Mouse (Mus musculus) C2C12 (cell line): ENCODE data around the gene Lrrc8d. TPM values are rescaled to one million over a fixed set of nuclear protein-coding genes. Genes with fewer than 3 reads are reported as not detected.

Experiments
- H3K27me3 ChIP-seq: one replicate; pipeline ENCODE4 v1.6.1; 2011; ENCODE audit not compliant: control insufficient read depth, insufficient read depth, insufficient read length
- H3K36me3 ChIP-seq: one replicate; pipeline ENCODE4 v1.6.1; 2011; ENCODE audit not compliant: control insufficient read depth, insufficient read depth
- H3K4me3 ChIP-seq: one replicate; pipeline ENCODE4 v1.5.1; 2011; ENCODE audit warnings: mild to moderate bottlenecking, control low read depth; ENCODE audit not compliant: poor library complexity, insufficient read depth, severe bottlenecking
- H3K79me2 ChIP-seq: one replicate; pipeline ENCODE4 v1.6.1; 2011; ENCODE audit not compliant: control insufficient read depth, insufficient read depth
- H3K79me3 ChIP-seq: one replicate; pipeline ENCODE4 v1.6.1; 2011; ENCODE audit warnings: low read depth, control low read depth
- H3ac ChIP-seq: one replicate; pipeline ENCODE3; 2011; ENCODE audit warnings: low read depth; ENCODE audit not compliant: control insufficient read depth, insufficient read length
- CEBPB ChIP-seq: IDR thresholded peaks from one replicate; pipeline ENCODE4 v1.6.1; 2011; ENCODE audit warnings: low read depth, mild to moderate bottlenecking, control low read depth, moderate library complexity
- CTCF ChIP-seq: IDR thresholded peaks from one replicate; pipeline ENCODE4 v1.5.1; 2011; ENCODE audit not compliant: control insufficient read depth, insufficient read depth, insufficient read length
- FOSL1 ChIP-seq: IDR thresholded peaks from one replicate; pipeline ENCODE4 v1.8.0; 2011; ENCODE audit warnings: mild to moderate bottlenecking, low read length; ENCODE audit not compliant: poor library complexity, insufficient read depth, severe bottlenecking
- MAX ChIP-seq: IDR thresholded peaks from one replicate; pipeline ENCODE4 v1.6.1; 2011; ENCODE audit warnings: mild to moderate bottlenecking, control low read depth
- MYOD1 ChIP-seq: IDR thresholded peaks from one replicate; pipeline ENCODE4 v1.6.1; 2011; ENCODE audit warnings: low read depth; ENCODE audit not compliant: control insufficient read depth, insufficient read length
- MYOG ChIP-seq: IDR thresholded peaks from one replicate; pipeline ENCODE4 v1.6.1; 2011; ENCODE audit not compliant: control insufficient read depth, insufficient read length; ENCODE audit errors: extremely low read depth
- USF1 ChIP-seq: IDR thresholded peaks from one replicate; pipeline ENCODE4 v1.6.1; 2011; ENCODE audit warnings: low read depth, mild to moderate bottlenecking, control low read depth, moderate library complexity
- polyA plus RNA-seq: library from polyadenylated mRNA; unstranded; fragments of >200 nt; fragmentation: generic; extraction: Trizol; gene quantifications from one replicate; pipeline ENCODE4 v1.2.1, GENCODE M21; 2012; ENCODE audit warnings: missing spikeins

Lrrc8d gene
- polyA plus RNA-seq, 1 experiment = 21.1 TPM

DNA sequence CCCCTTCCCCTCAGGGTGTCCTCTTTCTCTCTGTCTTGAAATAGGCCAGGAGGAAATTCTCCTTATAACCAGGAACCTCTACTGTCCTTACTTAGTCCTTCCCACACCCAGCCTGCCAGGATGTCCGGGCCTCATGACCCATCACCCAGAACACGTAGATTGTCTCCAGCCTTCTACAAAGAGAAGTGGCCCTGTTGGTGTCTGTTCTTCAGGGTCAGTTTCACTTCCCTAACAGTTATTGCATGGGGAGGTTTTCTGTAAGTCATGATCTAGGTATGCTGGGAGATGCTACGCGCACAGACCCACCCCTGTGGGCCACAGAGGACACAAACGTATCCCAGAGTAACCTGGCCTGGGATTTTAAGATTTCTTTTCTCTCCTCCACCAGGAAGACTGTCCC, 37.9 kb upstream of the Lrrc8d start:
- Histone ChIP-seq H3K27me3 (no peaks in the 10 kb centered on the region), H3K79me3 (no peaks in the 10 kb centered on the region), H3K4me3 (no peak overlapping the region), H3ac (no peak overlapping the region), H3K36me3 (no peaks in the 10 kb centered on the region), H3K79me2 (no peaks in the 10 kb centered on the region)
- TF ChIP-seq CTCF (no peak), CEBPB (no peak), USF1 (no peak), MAX (no peak), FOSL1 (no peak), MYOD1 (no peak), MYOG (no peak)

DNA sequence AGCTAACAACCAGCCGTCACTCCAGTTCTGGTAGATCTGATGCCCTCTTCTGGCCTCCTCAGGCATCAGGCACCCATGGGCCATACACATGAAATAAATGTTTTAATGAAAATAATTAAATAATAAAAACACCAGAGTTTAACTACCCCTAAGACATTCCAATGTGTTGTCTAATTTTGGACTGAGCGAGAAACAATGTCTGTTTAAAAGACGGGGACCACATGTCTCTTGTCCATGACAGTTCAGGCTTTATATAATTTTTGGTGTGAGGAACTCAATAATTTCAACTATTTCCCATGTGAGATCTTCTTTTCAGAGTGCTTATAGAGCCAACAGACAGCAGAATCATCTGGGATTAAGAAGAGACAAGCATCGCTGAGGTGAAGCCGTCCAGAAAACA, 32.8 kb upstream of the Lrrc8d start:
- no peak for TF ChIP-seq MYOG
- no peak for TF ChIP-seq MAX
- no peak for TF ChIP-seq FOSL1
- TF ChIP-seq CEBPB = no peak
- no peak for TF ChIP-seq MYOD1
- TF ChIP-seq CTCF = no peak
- TF ChIP-seq USF1 = no peak
- H3K79me2 ChIP-seq = no peaks in the 10 kb centered on the region
- no peaks in the 10 kb centered on the region for H3K36me3 ChIP-seq
- no peak overlapping the region for H3ac ChIP-seq
- no peaks in the 10 kb centered on the region for H3K27me3 ChIP-seq
- H3K79me3 ChIP-seq = no peaks in the 10 kb centered on the region
- H3K4me3 ChIP-seq = no peak overlapping the region

DNA sequence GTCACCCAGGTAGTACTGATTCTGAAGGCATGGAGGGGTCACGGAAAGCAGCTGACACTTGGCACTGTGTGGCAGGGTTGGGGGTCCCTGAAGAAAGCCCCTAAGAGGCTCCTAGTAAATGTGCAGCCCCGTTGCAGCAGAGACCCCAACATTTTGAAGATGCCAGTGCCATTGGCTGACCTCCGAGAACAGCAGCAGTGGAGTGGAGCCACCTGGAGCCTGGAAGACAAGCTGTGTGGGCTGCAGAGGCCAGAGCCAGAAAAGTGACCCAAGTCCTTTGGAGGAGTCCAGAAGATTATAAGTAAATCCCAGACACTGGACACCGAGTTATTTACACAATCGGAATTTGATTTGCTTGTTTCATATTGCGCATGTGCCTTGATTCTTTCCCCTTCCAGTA, 32.4 kb upstream of the Lrrc8d start:
- no peaks in the 10 kb centered on the region for H3K36me3 ChIP-seq
- H3K79me2 ChIP-seq = no peaks in the 10 kb centered on the region
- H3K79me3 ChIP-seq = no peaks in the 10 kb centered on the region
- H3K27me3 ChIP-seq = no peaks in the 10 kb centered on the region
- TF ChIP-seq FOSL1 (no peak), CTCF (no peak), USF1 (no peak), MYOD1 (no peak), CEBPB (no peak), MYOG (no peak), MAX (no peak)
- no peak overlapping the region for H3K4me3 ChIP-seq
- H3ac ChIP-seq = no peak overlapping the region

DNA sequence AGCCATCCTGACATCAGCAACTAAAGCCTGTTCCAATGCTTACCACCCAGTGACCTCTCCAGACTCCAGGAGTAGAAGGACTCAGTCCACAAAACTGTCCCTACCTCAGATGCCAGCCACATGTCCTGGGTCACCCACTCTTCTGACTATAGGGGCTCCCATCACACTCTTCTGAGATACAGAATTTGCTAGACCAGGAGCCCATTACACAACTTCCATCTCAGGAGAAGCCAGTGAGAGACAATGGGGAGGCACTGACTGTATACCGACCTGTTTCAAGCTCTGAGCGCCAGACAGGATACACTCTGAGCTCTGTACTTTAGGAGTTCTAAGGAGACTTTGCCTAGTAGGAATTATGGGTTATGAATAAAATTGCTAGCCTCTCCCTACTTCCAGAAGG, 30.7 kb upstream of the Lrrc8d start:
- no peaks in the 10 kb centered on the region for H3K27me3 ChIP-seq
- no peaks in the 10 kb centered on the region for H3K79me3 ChIP-seq
- no peaks in the 10 kb centered on the region for H3K36me3 ChIP-seq
- no peak for TF ChIP-seq CEBPB
- no peak overlapping the region for H3K4me3 ChIP-seq
- H3ac ChIP-seq = no peak overlapping the region
- H3K79me2 ChIP-seq = no peaks in the 10 kb centered on the region

DNA sequence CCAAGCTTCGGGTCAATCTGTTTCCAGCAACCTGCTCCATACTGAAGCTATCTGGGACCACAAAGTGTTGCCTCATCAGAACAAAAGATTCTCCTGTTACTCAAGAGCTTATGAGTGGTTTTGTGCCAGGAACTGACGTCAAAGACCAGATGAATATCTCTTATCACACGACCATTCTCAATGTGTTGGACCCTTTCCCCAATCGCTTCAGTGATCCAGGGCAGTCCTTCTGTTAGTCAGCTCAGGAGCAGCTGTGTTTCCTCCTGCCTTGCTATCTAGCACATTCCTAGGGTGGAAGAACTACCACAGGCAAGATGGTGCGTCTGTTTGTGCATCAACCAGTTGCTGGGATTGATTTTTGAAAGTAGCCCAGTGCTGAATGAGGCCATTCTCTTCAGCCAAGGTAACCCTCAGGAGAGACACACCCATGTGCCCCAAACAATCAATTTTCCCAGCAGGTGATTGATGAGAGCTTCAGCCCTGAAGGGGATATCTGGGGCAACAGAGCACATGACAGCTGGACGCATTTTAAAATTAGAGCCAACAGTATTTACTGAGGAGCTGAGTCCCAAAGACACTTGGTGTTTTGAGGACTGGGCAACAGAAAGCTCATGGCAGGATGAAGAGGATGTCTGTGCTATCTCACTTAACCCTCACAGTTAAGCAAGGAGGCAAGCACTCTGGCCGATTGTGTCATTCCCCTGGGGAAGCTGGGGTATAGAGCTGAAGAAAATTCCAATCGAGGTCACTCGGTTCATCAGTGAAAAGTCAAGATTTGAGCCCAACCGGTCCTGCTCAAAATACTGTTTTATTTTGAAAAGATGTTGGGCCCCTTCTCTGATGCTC, 30.0 kb upstream of the Lrrc8d start:
- TF ChIP-seq MYOG (no peak), CEBPB (no peak), MYOD1 (no peak), USF1 (no peak), MAX (no peak), CTCF (no peak), FOSL1 (no peak)
- Histone ChIP-seq H3K36me3 (no peaks in the 10 kb centered on the region), H3K27me3 (no peaks in the 10 kb centered on the region), H3K79me2 (no peaks in the 10 kb centered on the region), H3K79me3 (no peaks in the 10 kb centered on the region), H3K4me3 (no peak overlapping the region), H3ac (no peak overlapping the region)

DNA sequence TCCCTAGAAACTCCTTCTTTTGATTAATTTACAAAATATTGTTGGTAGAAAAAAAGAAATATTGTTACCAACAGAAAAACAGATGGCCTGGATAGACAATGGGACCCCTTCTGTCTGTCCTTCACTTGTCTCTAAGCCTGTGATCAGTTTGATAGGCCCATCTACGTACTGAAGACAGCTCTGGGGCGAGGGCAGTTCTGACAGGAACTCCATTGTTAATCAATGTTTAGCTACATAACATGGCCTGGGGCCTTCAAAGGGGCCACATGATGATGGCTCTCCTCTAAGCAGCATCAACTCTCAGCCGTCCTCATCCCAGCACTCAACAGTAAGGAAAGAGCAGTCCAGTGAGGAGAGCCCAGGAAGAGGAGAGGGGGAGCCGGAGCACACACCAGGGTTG, 27.4 kb upstream of the Lrrc8d start:
- H3K79me3 ChIP-seq = no peaks in the 10 kb centered on the region
- no peak overlapping the region for H3ac ChIP-seq
- no peak overlapping the region for H3K4me3 ChIP-seq
- no peaks in the 10 kb centered on the region for H3K27me3 ChIP-seq
- no peaks in the 10 kb centered on the region for H3K36me3 ChIP-seq
- TF ChIP-seq MAX = no peak
- TF ChIP-seq CTCF = no peak
- TF ChIP-seq FOSL1 = no peak
- H3K79me2 ChIP-seq = no peaks in the 10 kb centered on the region
